Mouse (Mus musculus): ENCODE measurements at regions not wholly inside any gene's neighbourhood (a gene's known extent, or its start where the extent isn't known, plus 50 kb on each side); places are given as distances from the start of the nearest gene placed in this dataset.

DNA sequence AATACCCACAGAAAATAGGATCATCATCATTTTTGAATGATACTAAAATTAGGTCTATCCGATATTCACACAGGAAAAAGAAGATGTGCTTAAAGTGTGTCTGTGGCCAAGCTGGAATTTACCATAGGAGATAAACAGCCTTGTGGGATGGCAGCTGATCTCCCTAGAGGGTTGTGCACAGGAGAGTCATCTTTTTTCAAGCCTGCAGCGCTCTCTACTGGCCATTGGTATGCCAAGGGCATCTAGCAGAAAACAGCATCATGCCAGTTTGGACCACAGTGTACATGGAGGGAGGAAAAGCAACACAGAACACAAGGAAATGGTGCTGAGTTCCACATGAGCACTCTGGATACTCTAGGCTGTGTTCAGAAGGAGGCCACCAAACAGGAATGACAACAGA is 74.1 kb upstream of the Diaph3 start:
- Histone ChIP-seq H3K4me1 (ENCODE audit: insufficient read depth, low read depth, low read length) (no peaks in the 10 kb centered on the region), H3K9me3 (replicated peaks) (no peaks in the 10 kb centered on the region), H3K27me3 (ENCODE audit: insufficient read depth, low read length) (0 out of 2 replicates have a peak, but pooled peaks cover 2% of the 10 kb centered on the region), H3K4me3 (ENCODE audit: low read depth, low read length) (no peak overlapping the region), H3K36me3 (replicated peaks) (no peaks in the 10 kb centered on the region)
- DNase-seq (ENCODE audit: low spot score) (no peak), ATAC-seq (ENCODE audit: extremely low read depth, insufficient number of reproducible peaks, low FRiP score, poor library complexity, severe bottlenecking) (peak; percentile 59; the same call in 1 of the 2 replicates)
- TF ChIP-seq TAL1 (conservative IDR thresholded peaks at IDR 0.05; ENCODE audit: low read depth, low read length) (no peak), CTCF (IDR thresholded peaks at IDR 0.05; ENCODE audit: low read depth, low read length) (no peak), POLR2AphosphoS5 (IDR thresholded peaks at IDR 0.05; ENCODE audit: insufficient replicate concordance, low read depth, low read length) (no peak), GATA1 (IDR thresholded peaks at IDR 0.05; ENCODE audit: borderline replicate concordance, low read length) (no peak), GATA2 (IDR thresholded peaks at IDR 0.05; ENCODE audit: borderline replicate concordance, low read depth, low read length) (no peak)

DNA sequence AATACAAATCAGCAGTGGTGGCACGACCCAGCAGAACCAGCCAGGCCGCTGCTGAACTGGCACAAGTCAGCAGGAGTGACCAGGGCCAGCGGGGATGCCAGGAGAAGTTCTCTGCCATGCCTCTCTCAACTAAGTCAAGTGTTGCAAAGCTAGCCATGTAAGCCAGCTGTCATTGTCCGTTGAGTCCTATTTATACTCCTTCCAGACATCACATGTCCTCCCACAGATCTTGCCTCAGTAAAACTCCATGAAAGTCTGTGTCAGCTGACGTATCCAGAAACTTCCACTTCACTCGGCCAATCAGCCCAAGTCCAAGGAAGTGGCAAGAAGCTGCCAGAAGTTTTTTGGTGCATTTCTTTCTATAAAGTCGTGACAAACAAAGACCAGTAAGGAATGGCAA is 76.0 kb upstream of the Diaph3 start:
- Histone ChIP-seq H3K27me3 (ENCODE audit: insufficient read depth, low read length) (0 out of 2 replicates have a peak, but pooled peaks cover 2% of the 10 kb centered on the region), H3K4me1 (ENCODE audit: insufficient read depth, low read depth, low read length) (no peaks in the 10 kb centered on the region), H3K36me3 (replicated peaks) (no peaks in the 10 kb centered on the region), H3K9me3 (replicated peaks) (no peaks in the 10 kb centered on the region), H3K4me3 (ENCODE audit: low read depth, low read length) (no peak overlapping the region)
- ATAC-seq (ENCODE audit: extremely low read depth, insufficient number of reproducible peaks, low FRiP score, poor library complexity, severe bottlenecking) (no peak; the same call in 1 of the 2 replicates), DNase-seq (ENCODE audit: low spot score) (no peak)
- TF ChIP-seq POLR2AphosphoS5 (IDR thresholded peaks at IDR 0.05; ENCODE audit: insufficient replicate concordance, low read depth, low read length) (no peak), GATA1 (IDR thresholded peaks at IDR 0.05; ENCODE audit: borderline replicate concordance, low read length) (no peak), GATA2 (IDR thresholded peaks at IDR 0.05; ENCODE audit: borderline replicate concordance, low read depth, low read length) (no peak), TAL1 (conservative IDR thresholded peaks at IDR 0.05; ENCODE audit: low read depth, low read length) (no peak), CTCF (IDR thresholded peaks at IDR 0.05; ENCODE audit: low read depth, low read length) (no peak)

GRCm38 (mm10) chr14:87219975-87220374 is 78.9 kb upstream of the Diaph3 start:
- no peak for TF ChIP-seq GATA2 (IDR thresholded peaks at IDR 0.05; ENCODE audit: borderline replicate concordance, low read depth, low read length)
- no peak for TF ChIP-seq GATA1 (IDR thresholded peaks at IDR 0.05; ENCODE audit: borderline replicate concordance, low read length)
- TF ChIP-seq CTCF (IDR thresholded peaks at IDR 0.05; ENCODE audit: low read depth, low read length): no peak
- TF ChIP-seq TAL1 (conservative IDR thresholded peaks at IDR 0.05; ENCODE audit: low read depth, low read length): no peak
- TF ChIP-seq POLR2AphosphoS5 (IDR thresholded peaks at IDR 0.05; ENCODE audit: insufficient replicate concordance, low read depth, low read length): no peak
- H3K4me3 ChIP-seq (ENCODE audit: low read depth, low read length): no peak overlapping the region
- no peaks in the 10 kb centered on the region for H3K4me1 ChIP-seq (ENCODE audit: insufficient read depth, low read depth, low read length)
- H3K9me3 ChIP-seq (replicated peaks): no peaks in the 10 kb centered on the region
- no peak for ATAC-seq (ENCODE audit: extremely low read depth, insufficient number of reproducible peaks, low FRiP score, poor library complexity, severe bottlenecking)
- H3K27me3 ChIP-seq (ENCODE audit: insufficient read depth, low read length): 0 out of 2 replicates have a peak, but pooled peaks cover 2% of the 10 kb centered on the region
- H3K36me3 ChIP-seq (replicated peaks): no peaks in the 10 kb centered on the region
- DNase-seq (ENCODE audit: low spot score): no peak

DNA sequence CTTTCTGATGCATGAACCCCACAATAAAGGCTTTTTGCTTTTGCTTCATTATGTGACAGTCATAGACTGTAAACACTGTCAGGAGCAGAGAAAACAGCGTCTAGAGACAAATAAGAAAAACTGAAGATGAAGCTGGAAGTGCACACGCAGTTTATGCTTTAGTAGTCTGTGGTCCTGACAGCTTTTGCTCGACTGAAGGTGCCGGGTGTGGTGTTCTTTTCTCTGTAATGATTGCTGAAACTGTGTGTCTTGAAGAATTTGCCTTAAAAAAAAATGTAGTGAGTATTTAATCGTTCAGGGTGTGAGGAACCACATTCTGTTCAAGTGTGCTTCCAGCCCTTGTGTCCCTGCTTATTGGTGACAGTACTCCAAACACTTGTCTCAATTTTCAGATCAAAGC is 83.8 kb upstream of the Diaph3 start:
- Histone ChIP-seq H3K27me3 (ENCODE audit: insufficient read depth, low read length) (no peaks in the 10 kb centered on the region), H3K4me3 (ENCODE audit: low read depth, low read length) (no peak overlapping the region), H3K4me1 (ENCODE audit: insufficient read depth, low read depth, low read length) (no peaks in the 10 kb centered on the region), H3K9me3 (replicated peaks) (no peaks in the 10 kb centered on the region), H3K36me3 (replicated peaks) (no peaks in the 10 kb centered on the region)
- TF ChIP-seq POLR2AphosphoS5 (IDR thresholded peaks at IDR 0.05; ENCODE audit: insufficient replicate concordance, low read depth, low read length): no peak
- DNase-seq (ENCODE audit: low spot score) (no peak), ATAC-seq (ENCODE audit: extremely low read depth, insufficient number of reproducible peaks, low FRiP score, poor library complexity, severe bottlenecking) (no peak)

DNA sequence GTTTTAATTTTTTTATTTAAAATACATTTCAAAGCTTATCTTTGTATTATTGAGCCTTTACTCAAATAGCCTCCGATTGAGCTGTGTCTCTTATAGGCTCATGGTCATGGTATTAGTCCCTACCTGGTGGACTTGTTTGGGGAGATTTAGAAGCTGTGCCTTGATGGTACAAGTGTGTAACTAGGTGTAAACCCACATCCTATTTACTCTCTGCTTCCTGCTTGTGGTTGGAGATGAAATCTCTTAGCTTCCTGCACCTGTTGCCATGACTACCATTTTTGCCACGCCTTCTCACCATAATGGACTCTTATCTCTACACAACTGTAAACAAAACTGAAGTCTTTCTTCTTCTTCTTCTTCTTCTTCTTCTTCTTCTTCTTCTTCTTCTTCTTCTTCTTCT is 108.2 kb upstream of the Diaph3 start:
- TF ChIP-seq GATA1 (IDR thresholded peaks at IDR 0.05; ENCODE audit: borderline replicate concordance, low read length) (no peak), TAL1 (conservative IDR thresholded peaks at IDR 0.05; ENCODE audit: low read depth, low read length) (no peak), CTCF (IDR thresholded peaks at IDR 0.05; ENCODE audit: low read depth, low read length) (no peak), POLR2AphosphoS5 (IDR thresholded peaks at IDR 0.05; ENCODE audit: insufficient replicate concordance, low read depth, low read length) (no peak), GATA2 (IDR thresholded peaks at IDR 0.05; ENCODE audit: borderline replicate concordance, low read depth, low read length) (no peak)
- Histone ChIP-seq H3K27me3 (ENCODE audit: insufficient read depth, low read length) (no peaks in the 10 kb centered on the region), H3K4me3 (ENCODE audit: low read depth, low read length) (no peak overlapping the region), H3K4me1 (ENCODE audit: insufficient read depth, low read depth, low read length) (no peaks in the 10 kb centered on the region), H3K36me3 (replicated peaks) (no peaks in the 10 kb centered on the region), H3K9me3 (replicated peaks) (no peaks in the 10 kb centered on the region)
- DNase-seq (ENCODE audit: low spot score): no peak
- ATAC-seq (ENCODE audit: extremely low read depth, insufficient number of reproducible peaks, low FRiP score, poor library complexity, severe bottlenecking): no peak

DNA sequence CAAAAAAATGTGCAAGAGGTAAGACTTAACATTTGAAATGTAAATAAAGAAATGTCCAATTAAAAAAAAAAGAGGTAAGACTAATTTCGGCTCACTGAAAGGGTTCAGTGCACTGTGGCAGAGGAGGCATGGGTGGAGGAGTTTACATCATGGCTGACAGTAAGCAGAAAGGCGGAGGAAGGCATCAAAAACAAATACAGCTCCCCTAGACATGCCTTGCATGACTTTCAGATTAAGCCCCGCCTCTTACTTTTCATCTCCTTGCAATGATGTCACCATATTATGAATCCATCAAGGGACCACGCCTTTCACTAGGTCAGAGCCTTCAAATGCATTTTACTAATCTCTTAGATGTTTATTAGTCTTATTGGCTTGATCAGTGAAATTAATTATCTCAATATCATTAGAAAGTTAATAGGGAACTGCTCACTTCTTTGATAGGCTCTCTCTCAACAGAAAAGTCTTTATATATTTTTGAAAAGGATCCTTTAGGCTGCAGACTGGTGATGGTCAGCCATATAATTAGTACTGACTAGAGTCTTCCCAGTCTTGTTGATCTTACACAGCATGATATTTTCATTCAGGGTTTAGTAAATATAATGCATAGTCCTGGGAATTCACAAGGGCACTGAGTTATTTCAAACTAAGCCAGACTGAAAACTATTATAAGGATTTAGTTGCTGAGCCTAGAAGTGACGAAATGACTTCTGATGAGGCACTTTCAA is 114.6 kb upstream of the Diaph3 start:
- DNase-seq (ENCODE audit: low spot score): no peak
- Histone ChIP-seq H3K9me3 (replicated peaks) (no peaks in the 10 kb centered on the region), H3K4me1 (ENCODE audit: insufficient read depth, low read depth, low read length) (no peaks in the 10 kb centered on the region), H3K27me3 (ENCODE audit: insufficient read depth, low read length) (peaks cover 8% of the 10 kb centered on the region; the same call in 1 of the 2 replicates), H3K36me3 (replicated peaks) (no peaks in the 10 kb centered on the region), H3K4me3 (ENCODE audit: low read depth, low read length) (no peak overlapping the region)
- TF ChIP-seq CTCF (IDR thresholded peaks at IDR 0.05; ENCODE audit: low read depth, low read length) (no peak), TAL1 (conservative IDR thresholded peaks at IDR 0.05; ENCODE audit: low read depth, low read length) (no peak), GATA1 (IDR thresholded peaks at IDR 0.05; ENCODE audit: borderline replicate concordance, low read length) (no peak), POLR2AphosphoS5 (IDR thresholded peaks at IDR 0.05; ENCODE audit: insufficient replicate concordance, low read depth, low read length) (no peak), GATA2 (IDR thresholded peaks at IDR 0.05; ENCODE audit: borderline replicate concordance, low read depth, low read length) (no peak)
- ATAC-seq (ENCODE audit: extremely low read depth, insufficient number of reproducible peaks, low FRiP score, poor library complexity, severe bottlenecking): no peak
